Mouse (Mus musculus) hindbrain, embryonic 14.5 days (tissue): ENCODE measurements at regions not wholly inside any gene's neighbourhood (a gene's known extent, or its start where the extent isn't known, plus 50 kb on each side); places are given as distances from the start of the nearest gene placed in this dataset.
A peak's percentile ranks its signal among the peaks of the same experiment; 100 is the strongest.

Source experiments
- ATAC-seq: fragments of 200-750 bp; cut with Nextera tagmentation; 2 replicates; pipeline ENCODE4 v1.8.0; 2017; ENCODE audit warnings: moderate number of reproducible peaks, mild to moderate bottlenecking, moderate TSS enrichment, moderate library complexity; ENCODE audit not compliant: low FRiP score
- DNase-seq: peaks from one replicate; pipeline ENCODE4 v3.0.0-alpha.2; 2015; ENCODE audit warnings: low spot score
- H3K27ac ChIP-seq: fragments of 300-500 bp; sonication (generic); 2 replicates; pipeline ENCODE4 v1.5.1; 2014; ENCODE audit warnings: mild to moderate bottlenecking, moderate library complexity
- H3K27me3 ChIP-seq: fragments of 300-500 bp; sonication (generic); 2 replicates; pipeline ENCODE4 v1.6.1; 2014; ENCODE audit warnings: mild to moderate bottlenecking, low read length, mixed read lengths; ENCODE audit not compliant: control insufficient read depth, insufficient read depth
- H3K36me3 ChIP-seq: fragments of 300-500 bp; sonication (generic); replicated peaks from 2 replicates; pipeline ENCODE4 v1.6.1; 2014; ENCODE audit not compliant: control insufficient read depth, insufficient read depth
- H3K4me1 ChIP-seq: fragments of 300-500 bp; sonication (generic); replicated peaks from 2 replicates; pipeline ENCODE4 v1.6.1; 2014; ENCODE audit warnings: antibody characterized with exemption, low read length, mixed read lengths; ENCODE audit not compliant: control insufficient read depth, insufficient read depth
- H3K4me2 ChIP-seq: fragments of 300-500 bp; sonication (generic); replicated peaks from 2 replicates; pipeline ENCODE4 v1.6.1; 2014; ENCODE audit warnings: mild to moderate bottlenecking, moderate library complexity
- H3K4me3 ChIP-seq: fragments of 300-500 bp; sonication (generic); replicated peaks from 2 replicates; pipeline ENCODE4 v1.5.1; 2014; ENCODE audit warnings: mild to moderate bottlenecking, low read length
- H3K9ac ChIP-seq: fragments of 300-500 bp; sonication (generic); 2 replicates; pipeline ENCODE4 v1.6.1; 2014
- H3K9me3 ChIP-seq: fragments of 300-500 bp; sonication (generic); 2 replicates; pipeline ENCODE4 v1.6.1; 2016; ENCODE audit warnings: low read length; ENCODE audit not compliant: control insufficient read depth
- WGBS: fragments of 180-500 bp; shearing (Covaris S2); extraction: QIAGEN DNeasy Blood & Tissue Kit; methylation state at CpG from one replicate; pipeline ENCODE4 v1.1.7; 2014; 5-methylcytosine and 5-hydroxymethylcytosine counted together

- H3K9me3 ChIP-seq: no peaks in the 10 kb centered on the region
- ATAC-seq (no peak), DNase-seq (no peak)
- no peak overlapping the region for H3K4me3 ChIP-seq
- H3K4me2 ChIP-seq: no peak overlapping the region
- H3K27me3 ChIP-seq: no peaks in the 10 kb centered on the region
- 69% methylated on average over 3 of the region's 3 CpGs for WGBS
- H3K4me1 ChIP-seq: no peaks in the 10 kb centered on the region
- H3K27ac ChIP-seq: no peak overlapping the region
- H3K36me3 ChIP-seq: no peaks in the 10 kb centered on the region
- no peak overlapping the region for H3K9ac ChIP-seq
Measured at GRCm38 (mm10) chr1:13455572-13455971, 2041.7 kb downstream of the A830018L16Rik start.

GRCm38 (mm10) chr1:13464311-13464710 lies 2050.4 kb downstream of the A830018L16Rik start:
- no peaks in the 10 kb centered on the region for H3K36me3 ChIP-seq
- 95% methylated on average over 1 of the region's 1 CpGs for WGBS
- no peak overlapping the region for H3K4me3 ChIP-seq

DNA sequence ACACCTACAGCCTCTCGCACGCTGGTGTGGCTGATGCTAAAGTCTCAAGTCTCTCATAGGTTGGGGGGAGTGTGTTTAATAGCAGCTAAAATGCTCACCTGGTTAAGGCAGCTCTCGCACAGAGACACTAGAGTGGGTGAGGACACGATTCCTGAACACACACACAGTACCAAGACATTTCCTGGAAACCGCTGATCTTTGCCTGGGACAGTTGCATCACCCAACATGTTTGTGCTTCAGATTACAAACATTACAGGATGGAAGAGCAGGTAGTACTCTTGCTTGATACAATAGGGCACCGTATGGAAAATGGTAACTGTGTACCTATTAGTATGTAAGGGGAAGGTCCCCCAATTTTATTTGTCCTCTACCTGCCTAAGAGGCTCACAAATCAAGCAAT lies 2053.3 kb downstream of the A830018L16Rik start:
- WGBS: 83% methylated on average over 6 of the region's 6 CpGs
- no peak overlapping the region for H3K4me3 ChIP-seq
- H3K4me2 ChIP-seq: no peak overlapping the region
- no peak for ATAC-seq
- no peaks in the 10 kb centered on the region for H3K27me3 ChIP-seq
- H3K27ac ChIP-seq: no peak overlapping the region
- no peaks in the 10 kb centered on the region for H3K9me3 ChIP-seq
- no peaks in the 10 kb centered on the region for H3K4me1 ChIP-seq
- DNase-seq: no peak
- H3K36me3 ChIP-seq: no peaks in the 10 kb centered on the region
- no peak overlapping the region for H3K9ac ChIP-seq

More at GRCm38 (mm10) chr1:13464311-13464710, 2050.4 kb downstream of the A830018L16Rik start:
- Histone ChIP-seq H3K27me3 (no peaks in the 10 kb centered on the region), H3K9me3 (no peaks in the 10 kb centered on the region), H3K9ac (no peak overlapping the region), H3K4me2 (no peak overlapping the region), H3K27ac (no peak overlapping the region), H3K4me1 (no peaks in the 10 kb centered on the region)
- ATAC-seq: no peak
- no peak for DNase-seq

DNA sequence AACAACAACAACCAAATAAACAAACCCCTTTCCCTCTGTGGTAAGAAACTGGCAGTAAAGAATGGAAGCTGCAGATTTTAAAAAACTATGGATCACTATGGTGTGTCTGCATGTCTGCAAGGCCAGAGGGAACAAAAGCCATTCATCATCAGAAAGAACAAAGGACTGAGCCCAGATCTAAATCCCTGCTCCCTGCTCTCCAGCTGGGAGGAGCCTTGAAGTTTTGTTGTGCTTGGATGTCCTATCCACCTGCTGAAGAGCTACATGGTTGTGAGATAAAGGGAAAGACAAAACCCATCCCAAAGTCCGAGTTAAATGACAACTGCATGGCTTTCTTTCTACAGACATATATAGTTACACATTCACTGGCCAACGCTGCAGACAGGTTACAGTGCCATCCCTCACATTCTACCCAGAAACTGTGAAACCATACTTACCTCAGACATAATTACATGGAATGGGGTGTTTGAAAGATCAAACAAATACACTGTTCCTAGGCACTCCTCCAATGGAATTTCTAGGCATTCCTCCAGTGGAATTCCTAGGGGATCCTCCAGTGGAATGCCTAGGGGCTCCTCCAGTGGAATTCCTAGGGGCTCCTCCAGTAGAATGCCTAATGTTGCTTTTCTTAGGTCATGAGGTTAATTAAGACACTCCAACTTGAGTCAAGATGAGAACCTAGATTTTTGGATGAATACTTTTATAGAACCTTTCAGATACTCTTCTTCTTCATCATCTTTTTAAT lies 2054.2 kb downstream of the A830018L16Rik start:
- Histone ChIP-seq H3K9ac (no peak overlapping the region), H3K4me3 (no peak overlapping the region), H3K27ac (no peak overlapping the region), H3K27me3 (no peaks in the 10 kb centered on the region), H3K36me3 (no peaks in the 10 kb centered on the region), H3K4me2 (no peak overlapping the region), H3K9me3 (no peaks in the 10 kb centered on the region), H3K4me1 (no peaks in the 10 kb centered on the region)
- 24% methylated on average over 2 of the region's 2 CpGs for WGBS
- ATAC-seq (no peak), DNase-seq (peak; percentile 28)

GRCm38 (mm10) chr1:13494727-13495404 lies 2081.0 kb downstream of the A830018L16Rik start:
- Histone ChIP-seq H3K4me2 (0 out of 2 replicates have a peak overlapping the region, but pooled peaks have one; percentile 12), H3K9me3 (no peaks in the 10 kb centered on the region), H3K27ac (no peak overlapping the region), H3K27me3 (no peaks in the 10 kb centered on the region), H3K36me3 (no peaks in the 10 kb centered on the region), H3K4me1 (no peaks in the 10 kb centered on the region; the same call in 1 of the 2 replicates), H3K4me3 (no peak overlapping the region), H3K9ac (no peak overlapping the region)
- WGBS: 54% methylated on average over 16 of the region's 16 CpGs
- DNase-seq (no peak), ATAC-seq (no peak)

DNA sequence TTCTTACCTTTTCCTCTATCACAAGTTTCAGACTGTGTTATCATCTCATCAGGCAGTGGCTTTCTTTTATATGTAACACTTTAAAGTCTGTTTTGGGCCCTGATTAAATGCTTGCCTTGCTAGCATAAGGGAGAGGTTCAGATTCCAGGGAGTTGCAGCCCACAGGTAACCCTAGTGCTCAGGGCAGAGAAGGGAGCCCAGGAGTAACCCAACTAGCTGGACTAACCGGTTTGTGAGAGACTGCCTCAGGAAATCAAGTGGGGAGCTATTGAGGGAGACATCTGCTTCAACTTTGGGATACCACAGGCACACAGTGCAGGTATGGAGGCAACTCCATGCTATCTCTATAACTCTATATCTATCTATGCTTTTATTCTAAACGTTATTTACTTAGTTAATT lies 2082.5 kb downstream of the A830018L16Rik start:
- H3K4me2 ChIP-seq: no peak overlapping the region
- no peak overlapping the region for H3K27ac ChIP-seq
- 24% methylated on average over 2 of the region's 2 CpGs for WGBS
- H3K4me1 ChIP-seq: no peaks in the 10 kb centered on the region; the same call in 1 of the 2 replicates
- no peak overlapping the region for H3K4me3 ChIP-seq
- no peaks in the 10 kb centered on the region for H3K36me3 ChIP-seq
- H3K9ac ChIP-seq: no peak overlapping the region
- no peak for DNase-seq
- H3K27me3 ChIP-seq: no peaks in the 10 kb centered on the region
- H3K9me3 ChIP-seq: no peaks in the 10 kb centered on the region
- ATAC-seq: no peak

- Histone ChIP-seq H3K4me3 (no peak overlapping the region), H3K27me3 (no peaks in the 10 kb centered on the region), H3K4me1 (no peaks in the 10 kb centered on the region), H3K27ac (no peak overlapping the region), H3K36me3 (no peaks in the 10 kb centered on the region), H3K9me3 (no peaks in the 10 kb centered on the region), H3K9ac (no peak overlapping the region), H3K4me2 (no peak overlapping the region)
- ATAC-seq (no peak), DNase-seq (peak; percentile 29)
- WGBS: 41% methylated on average over 5 of the region's 5 CpGs
Measured at GRCm38 (mm10) chr1:13500456-13500855, 2086.6 kb downstream of the A830018L16Rik start.

DNA sequence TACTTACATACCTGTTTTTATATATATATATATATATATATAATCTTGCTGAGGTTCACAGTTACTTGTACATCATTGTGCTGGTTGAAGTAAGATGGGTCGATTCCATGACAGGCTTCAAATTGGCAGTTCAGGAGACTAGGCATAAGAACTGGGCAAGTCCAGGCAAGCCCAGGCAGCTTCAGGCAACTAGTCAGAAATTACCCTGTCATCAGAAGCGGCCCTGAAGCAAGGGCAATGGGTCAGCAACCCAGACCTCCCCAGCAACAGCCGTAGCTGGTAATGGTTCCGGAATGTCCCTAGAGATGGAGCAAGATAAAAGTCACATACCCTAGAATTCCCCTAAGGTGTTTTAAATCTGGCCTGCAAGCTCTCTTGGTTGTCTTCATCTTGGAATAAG lies 2088.0 kb downstream of the A830018L16Rik start:
- H3K4me1 ChIP-seq: no peaks in the 10 kb centered on the region
- ATAC-seq (no peak), DNase-seq (no peak)
- no peak overlapping the region for H3K4me2 ChIP-seq
- no peak overlapping the region for H3K27ac ChIP-seq
- no peaks in the 10 kb centered on the region for H3K27me3 ChIP-seq
- H3K4me3 ChIP-seq: no peak overlapping the region
- no peak overlapping the region for H3K9ac ChIP-seq
- H3K36me3 ChIP-seq: no peaks in the 10 kb centered on the region
- H3K9me3 ChIP-seq: no peaks in the 10 kb centered on the region
- WGBS: 81% methylated on average over 4 of the region's 4 CpGs

DNA sequence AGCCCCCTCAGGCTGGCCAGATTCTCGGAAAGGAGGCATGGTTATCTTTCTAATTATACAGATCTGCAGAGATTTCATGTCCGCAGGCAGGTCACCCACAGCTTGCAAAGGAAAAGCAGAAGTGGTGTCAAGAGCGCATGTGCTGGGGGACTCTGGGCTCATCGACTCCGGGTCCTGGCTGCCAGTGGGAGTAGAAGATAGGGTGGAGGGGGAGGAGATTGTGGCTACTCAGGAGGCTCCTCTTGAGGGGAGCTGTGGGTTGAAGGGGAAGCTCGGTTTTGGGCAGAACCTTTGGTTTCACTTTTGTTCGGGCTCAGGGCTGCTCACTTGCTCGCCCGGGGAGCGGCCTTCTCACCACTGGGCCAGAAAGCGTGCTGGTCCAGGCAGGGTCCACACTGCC lies 2099.9 kb downstream of the A830018L16Rik start:
- Histone ChIP-seq H3K27ac (no peak overlapping the region), H3K4me1 (no peaks in the 10 kb centered on the region), H3K27me3 (no peaks in the 10 kb centered on the region), H3K9me3 (0 out of 2 replicates have a peak, but pooled peaks cover 3% of the 10 kb centered on the region), H3K36me3 (no peaks in the 10 kb centered on the region), H3K9ac (no peak overlapping the region), H3K4me3 (no peak overlapping the region), H3K4me2 (no peak overlapping the region)
- DNase-seq: no peak
- no peak for ATAC-seq
- WGBS: 95% methylated on average over 11 of the region's 11 CpGs
